Comparison of ENCODE assay signal across 8 mouse cellular contexts in the genomic region with DNA sequence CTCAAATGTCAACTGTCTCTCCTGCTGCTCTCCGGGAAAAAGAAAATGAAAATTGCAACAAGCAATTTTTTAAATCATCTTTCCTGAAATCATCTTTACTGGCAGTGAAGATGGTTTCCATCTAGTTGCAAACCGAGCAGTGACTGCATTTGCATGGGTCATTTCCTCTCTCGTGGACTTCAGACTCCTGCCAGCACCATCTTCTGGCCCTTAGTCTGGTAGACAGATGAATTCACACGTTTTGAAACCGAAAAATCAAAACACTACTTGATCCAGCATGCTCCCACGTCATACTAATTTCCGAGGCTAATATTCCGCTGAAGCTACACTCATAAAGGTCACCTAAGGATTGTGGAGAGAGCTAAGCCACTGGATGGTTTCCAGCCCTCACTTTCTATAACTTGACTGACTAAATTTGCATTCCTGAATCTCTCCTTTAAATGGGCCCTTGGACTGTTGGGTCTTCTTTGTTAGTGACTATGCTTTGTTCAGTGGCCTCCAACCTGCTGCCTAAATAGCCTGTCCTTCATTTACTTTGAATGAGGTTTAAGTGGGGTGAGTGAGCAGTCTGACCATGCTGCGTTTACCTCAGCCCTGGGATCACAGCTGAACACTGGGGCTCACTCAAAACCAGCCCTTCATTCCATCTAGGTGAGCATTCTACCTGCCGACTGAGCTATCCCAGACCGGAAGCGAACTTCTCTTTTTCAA. TPM values are rescaled to one million over a fixed set of nuclear protein-coding genes. Genes with fewer than 3 reads are reported as not detected.
DNase-seq lines count a peak whose midpoint lies in the region; ATAC-seq and TF ChIP-seq lines count a peak whose summit lies in the region.

No protein-coding gene starts in this region.

- peak; percentile 49 for DNase-seq in lung, embryonic 14.5 days
- DNase-seq in lung, postnatal 14 days: no peak
- peak; percentile 54 for DNase-seq in kidney, adult 11 months
- peak; percentile 21 for DNase-seq in lung, postnatal 10 days
- no peak for DNase-seq in left cerebral cortex, adult 8-10 months (ENCODE audit: low spot score in 2 of 2)
- DNase-seq in left cerebral cortex, adult 9 months (ENCODE audit: low spot score in 2 of 2): no peak
- no peak for DNase-seq in frontal cortex, postnatal 14 days (ENCODE audit: low spot score in 2 of 2)

- H3K27me3 ChIP-seq in lung, embryonic 14.5 days (ENCODE audit: insufficient read depth, low read length): 0 out of 2 replicates have a peak, but pooled peaks cover 4% of the 10 kb centered on the region
- H3K27me3 ChIP-seq in forebrain, embryonic 16.5 days (replicated peaks; ENCODE audit: control insufficient read depth, insufficient read depth, low read length): no peaks in the 10 kb centered on the region

- no peak for TF ChIP-seq CTCF in lung, embryonic 14.5 days (IDR thresholded peaks at IDR 0.05; ENCODE audit: low read depth)

- H3K4me3 ChIP-seq in lung, embryonic 14.5 days (ENCODE audit: low read depth, low read length): peak overlapping the region; percentile 73
- peak overlapping the region; percentile 54 for H3K4me3 ChIP-seq in forebrain, embryonic 16.5 days (replicated peaks; ENCODE audit: low read length)

- H3K9ac ChIP-seq in lung, embryonic 14.5 days: peak overlapping the region; percentile 72
- peak overlapping the region; percentile 72 for H3K9ac ChIP-seq in forebrain, embryonic 16.5 days (replicated peaks; ENCODE audit: low read depth, low read length)

- H3K4me1 ChIP-seq in lung, embryonic 14.5 days (ENCODE audit: insufficient read depth): no peaks in the 10 kb centered on the region; the same call in 1 of the 2 replicates
- peaks cover 11% of the 10 kb centered on the region for H3K4me1 ChIP-seq in forebrain, embryonic 16.5 days (replicated peaks; ENCODE audit: control insufficient read depth, insufficient read depth, low read length)

- H3K9me3 ChIP-seq in lung, embryonic 14.5 days (ENCODE audit: low read depth, low read length): no peaks in the 10 kb centered on the region
- no peaks in the 10 kb centered on the region for H3K9me3 ChIP-seq in forebrain, embryonic 16.5 days (ENCODE audit: control insufficient read depth, low read length)

- no peak for ATAC-seq in lung, embryonic 14.5 days (ENCODE audit: insufficient read depth)
- ATAC-seq in forebrain, embryonic 16.5 days: no peak

- 25% methylated on average over 12 of the region's 12 CpGs for WGBS in lung, embryonic 14.5 days
- WGBS in forebrain, embryonic 16.5 days: 13% methylated on average over 12 of the region's 12 CpGs

- peak overlapping the region; percentile 96 for H3K4me2 ChIP-seq in lung, embryonic 14.5 days
- H3K4me2 ChIP-seq in forebrain, embryonic 16.5 days (ENCODE audit: low read length): peak overlapping the region; percentile 94

- no peaks in the 10 kb centered on the region for H3K36me3 ChIP-seq in lung, embryonic 14.5 days (ENCODE audit: insufficient read depth)
- H3K36me3 ChIP-seq in forebrain, embryonic 16.5 days (ENCODE audit: control insufficient read depth, insufficient read depth): no peaks in the 10 kb centered on the region

- no peak overlapping the region; the same call in 1 of the 2 replicates for H3K27ac ChIP-seq in lung, embryonic 14.5 days (ENCODE audit: low read depth)
- peak overlapping the region; percentile 71 for H3K27ac ChIP-seq in forebrain, embryonic 16.5 days (ENCODE audit: low read length)

RNA-seq across cellular contexts. Expression of gene Dgkh, which starts 0.9 kb away (rescaled TPM):
- 3.0 and 3.4 TPM in 2 replicates for polyA plus RNA-seq in lung, embryonic 14.5 days (2014; fragmentation: Nextera tagmentation; extraction: Ambion mirVana)
- 2.4 and 2.8 TPM in 2 replicates for polyA plus RNA-seq in forebrain, embryonic 16.5 days (2015; fragmentation: Nextera tagmentation; extraction: Ambion mirVana)
- 10 to 100 TPM; 62.4 to 73.0 (median 68.9) TPM for total RNA-seq in left cerebral cortex, adult 8-10 months (2022)

Comparison
In these comparisons a context has a peak if more than half of its experiments do, and no peak if none do; other contexts are left out.
1. DNase-seq: peak in lung, embryonic 14.5 days (single experiment), kidney, adult 11 months (single experiment) and lung, postnatal 10 days (single experiment); none in lung, postnatal 14 days (single experiment), left cerebral cortex, adult 8-10 months (0 of 2), left cerebral cortex, adult 9 months (0 of 2) and frontal cortex, postnatal 14 days (0 of 2).